ENCODE assay signal across 14 mouse cellular contexts in the genomic region with DNA sequence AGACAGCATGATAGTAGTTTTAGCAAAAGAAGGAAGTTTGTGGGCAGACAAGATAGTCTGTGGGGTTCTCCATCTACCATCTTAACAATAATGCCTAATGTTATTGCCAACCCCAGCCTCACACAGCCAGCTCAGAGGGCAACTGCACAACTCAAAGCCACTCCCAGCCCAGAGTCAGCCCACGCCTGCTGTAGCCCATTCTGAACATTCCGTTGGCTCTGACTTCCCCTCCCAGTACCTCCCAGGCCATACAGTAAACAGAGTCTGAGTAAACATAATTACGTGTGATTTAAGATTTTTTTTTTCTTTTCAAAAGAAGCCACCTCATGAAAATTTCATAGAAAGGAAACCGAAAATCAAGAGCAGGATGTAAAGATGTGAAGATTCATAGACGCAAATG.
A peak's percentile ranks its signal among the peaks of the same experiment; 100 is the strongest.
DNase-seq lines count a peak whose midpoint lies in the region; ATAC-seq and TF ChIP-seq lines count a peak whose summit lies in the region.
"Had no signal": no experiment of that assay in that cellular context is flagged by ENCODE, and none has a peak within 500 bp of the region (broad histone marks: within the 10 kb centered on the region; RNA-seq: fewer than 3 reads in every experiment).

No protein-coding gene starts in this region.

- H3K9ac ChIP-seq in kidney, postnatal 0 days (ENCODE audit: low read depth, low read length), result no peak overlapping the region
- no peak overlapping the region for H3K9ac ChIP-seq in midbrain, postnatal 0 days (replicated peaks; ENCODE audit: low read length, poor library complexity, severe bottlenecking)
- H3K9ac ChIP-seq: liver, embryonic 15.5 days had no signal

- H3K9me3 ChIP-seq in kidney, postnatal 0 days (replicated peaks; ENCODE audit: low read length), result no peaks in the 10 kb centered on the region
- peaks cover 4% of the 10 kb centered on the region; the same call in 1 of the 2 replicates for H3K9me3 ChIP-seq in megakaryocyte, embryonic 14.5 days
- no peaks in the 10 kb centered on the region for H3K9me3 ChIP-seq in midbrain, postnatal 0 days (ENCODE audit: low read length)
- H3K9me3 ChIP-seq: G1E; liver, embryonic 15.5 days had no signal

- H3K27me3 ChIP-seq in kidney, postnatal 0 days (ENCODE audit: insufficient read depth, low read length), result no peaks in the 10 kb centered on the region
- H3K27me3 ChIP-seq in megakaryocyte, embryonic 14.5 days (replicated peaks), result no peaks in the 10 kb centered on the region
- no peaks in the 10 kb centered on the region for H3K27me3 ChIP-seq in midbrain, postnatal 0 days (ENCODE audit: insufficient read depth, low read length)
- H3K27me3 ChIP-seq: liver, embryonic 15.5 days had no signal

- H3K4me2 ChIP-seq in kidney, postnatal 0 days (ENCODE audit: low read length), result no peak overlapping the region
- H3K4me2 ChIP-seq in midbrain, postnatal 0 days (ENCODE audit: low read depth, low read length, poor library complexity, severe bottlenecking), result no peak overlapping the region
- H3K4me2 ChIP-seq: liver, embryonic 15.5 days had no signal

- no peak overlapping the region for H3K27ac ChIP-seq in kidney, postnatal 0 days
- H3K27ac ChIP-seq in midbrain, postnatal 0 days (ENCODE audit: low read depth, low read length), result no peak overlapping the region
- H3K27ac ChIP-seq: liver, embryonic 15.5 days had no signal

- no peak for ATAC-seq in kidney, postnatal 0 days (replicated peaks; ENCODE audit: low FRiP score, low read depth)
- no peak for ATAC-seq in midbrain, postnatal 0 days (ENCODE audit: low FRiP score)

- DNase-seq in kidney, postnatal 0 days (ENCODE audit: low spot score), result peak; percentile 58
- DNase-seq in kidney, postnatal 14 days, result no peak
- DNase-seq in B cell, adult 2 months, result peak; percentile 52 to 59
- DNase-seq in induced T-regulatory cell, adult 2 months (ENCODE audit: low read depth), result peak; percentile 94
- no peak for DNase-seq in MN1 (ENCODE audit: low spot score)
- DNase-seq in layer of hippocampus, postnatal 36 days, result no peak
- DNase-seq in midbrain, postnatal 0 days (ENCODE audit: low spot score), result no peak
- DNase-seq: cerebellum, adult 18-20 months; heart, postnatal 10 days; right cerebral cortex, postnatal 4 days had no signal

- WGBS in kidney, postnatal 0 days, result 44% methylated on average over 5 of the region's 5 CpGs
- 59% methylated on average over 5 of the region's 5 CpGs for WGBS in midbrain, postnatal 0 days

- H3K36me3 ChIP-seq in kidney, postnatal 0 days (ENCODE audit: insufficient read depth, low read length), result no peaks in the 10 kb centered on the region
- H3K36me3 ChIP-seq in megakaryocyte, embryonic 14.5 days (replicated peaks; ENCODE audit: low read length), result peaks cover 15% of the 10 kb centered on the region
- no peaks in the 10 kb centered on the region for H3K36me3 ChIP-seq in midbrain, postnatal 0 days (ENCODE audit: insufficient read depth, low read length)
- H3K36me3 ChIP-seq: G1E; liver, embryonic 15.5 days had no signal

- peaks cover 7% of the 10 kb centered on the region; the same call in 1 of the 2 replicates for H3K4me1 ChIP-seq in kidney, postnatal 0 days (replicated peaks; ENCODE audit: insufficient read depth, low read length)
- peaks cover 94% of the 10 kb centered on the region for H3K4me1 ChIP-seq in megakaryocyte, embryonic 14.5 days
- no peaks in the 10 kb centered on the region for H3K4me1 ChIP-seq in midbrain, postnatal 0 days (ENCODE audit: insufficient read depth, low read length)

- TF ChIP-seq CTCF in kidney, postnatal 0 days (IDR thresholded peaks at IDR 0.05; ENCODE audit: low read depth), result no peak
- TF ChIP-seq CTCF in midbrain, postnatal 0 days (IDR thresholded peaks at IDR 0.05), result no peak

- no peak overlapping the region for H3K4me3 ChIP-seq in kidney, postnatal 0 days (replicated peaks; ENCODE audit: low read depth, low read length)
- peak overlapping the region; percentile 25 for H3K4me3 ChIP-seq in megakaryocyte, embryonic 14.5 days (replicated peaks)
- no peak overlapping the region for H3K4me3 ChIP-seq in midbrain, postnatal 0 days (ENCODE audit: low read depth, low read length)
- H3K4me3 ChIP-seq: erythroblast, embryonic 14.5 days; liver, embryonic 15.5 days had no signal

Comparison
In these comparisons a context has a peak if more than half of its experiments do, and no peak if none do; other contexts are left out.
1. DNase-seq: peak in kidney, postnatal 0 days (single experiment), B cell, adult 2 months (2 of 2) and induced T-regulatory cell, adult 2 months (single experiment); none in kidney, postnatal 14 days (single experiment), MN1 (single experiment), layer of hippocampus, postnatal 36 days (0 of 2) and midbrain, postnatal 0 days (single experiment).